Mouse (Mus musculus): ENCODE measurements at regions not wholly inside any gene's neighbourhood (a gene's known extent, or its start where the extent isn't known, plus 50 kb on each side); places are given as distances from the start of the nearest gene placed in this dataset.
A peak's percentile ranks its signal among the peaks of the same experiment; 100 is the strongest.

GRCm38 (mm10) chr3:70436671-70437070, 429.3 kb downstream of the Otol1 start:
- no peaks in the 10 kb centered on the region for H3K36me3 ChIP-seq (ENCODE audit: control insufficient read depth, insufficient read depth, low read length)
- no peak for DNase-seq
- H3K27me3 ChIP-seq (replicated peaks; ENCODE audit: control insufficient read depth, insufficient read depth, low read length), result no peaks in the 10 kb centered on the region
- 62% methylated on average over 4 of the region's 4 CpGs for WGBS
- H3K27ac ChIP-seq (ENCODE audit: insufficient read depth, low read depth, low read length), result no peak overlapping the region
- TF ChIP-seq CTCF (conservative IDR thresholded peaks at IDR 0.05; ENCODE audit: insufficient read depth, insufficient read length, low read depth, low read length) (no peak), POLR2A (IDR thresholded peaks at IDR 0.05; ENCODE audit: low read depth, low read length) (no peak)
- no peak overlapping the region for H3K4me3 ChIP-seq (ENCODE audit: insufficient read depth, low read depth, low read length)
- no peaks in the 10 kb centered on the region for H3K4me1 ChIP-seq (ENCODE audit: control insufficient read depth, insufficient read depth, low read length)

- no peak for DNase-seq
- H3K36me3 ChIP-seq (ENCODE audit: control insufficient read depth, insufficient read depth, low read length), result no peaks in the 10 kb centered on the region
- H3K4me3 ChIP-seq (ENCODE audit: insufficient read depth, low read depth, low read length), result no peak overlapping the region
- 37% methylated on average over 2 of the region's 2 CpGs for WGBS
- no peaks in the 10 kb centered on the region for H3K4me1 ChIP-seq (ENCODE audit: control insufficient read depth, insufficient read depth, low read length)
- H3K27me3 ChIP-seq (replicated peaks; ENCODE audit: control insufficient read depth, insufficient read depth, low read length), result no peaks in the 10 kb centered on the region
- no peak overlapping the region for H3K27ac ChIP-seq (ENCODE audit: insufficient read depth, low read depth, low read length)
- TF ChIP-seq CTCF (conservative IDR thresholded peaks at IDR 0.05; ENCODE audit: insufficient read depth, insufficient read length, low read depth, low read length) (no peak), POLR2A (IDR thresholded peaks at IDR 0.05; ENCODE audit: low read depth, low read length) (no peak)
These were observed 449.9 kb downstream of the Otol1 start for GRCm38 (mm10) chr3:70457181-70457847.

GRCm38 (mm10) chr3:70460811-70461210, 453.4 kb downstream of the Otol1 start:
- Histone ChIP-seq H3K27ac (ENCODE audit: insufficient read depth, low read depth, low read length) (no peak overlapping the region), H3K4me1 (ENCODE audit: control insufficient read depth, insufficient read depth, low read length) (no peaks in the 10 kb centered on the region), H3K27me3 (replicated peaks; ENCODE audit: control insufficient read depth, insufficient read depth, low read length) (no peaks in the 10 kb centered on the region), H3K4me3 (ENCODE audit: insufficient read depth, low read depth, low read length) (no peak overlapping the region), H3K36me3 (ENCODE audit: control insufficient read depth, insufficient read depth, low read length) (no peaks in the 10 kb centered on the region)
- 23% methylated on average over 2 of the region's 2 CpGs for WGBS
- TF ChIP-seq POLR2A (IDR thresholded peaks at IDR 0.05; ENCODE audit: low read depth, low read length) (no peak), CTCF (conservative IDR thresholded peaks at IDR 0.05; ENCODE audit: insufficient read depth, insufficient read length, low read depth, low read length) (no peak)
- no peak for DNase-seq

- Histone ChIP-seq H3K27ac (ENCODE audit: insufficient read depth, low read depth, low read length) (no peak overlapping the region), H3K27me3 (replicated peaks; ENCODE audit: control insufficient read depth, insufficient read depth, low read length) (no peaks in the 10 kb centered on the region), H3K4me1 (ENCODE audit: control insufficient read depth, insufficient read depth, low read length) (no peaks in the 10 kb centered on the region), H3K4me3 (ENCODE audit: insufficient read depth, low read depth, low read length) (no peak overlapping the region), H3K36me3 (ENCODE audit: control insufficient read depth, insufficient read depth, low read length) (no peaks in the 10 kb centered on the region)
- TF ChIP-seq CTCF (conservative IDR thresholded peaks at IDR 0.05; ENCODE audit: insufficient read depth, insufficient read length, low read depth, low read length) (no peak), POLR2A (IDR thresholded peaks at IDR 0.05; ENCODE audit: low read depth, low read length) (no peak)
- DNase-seq, result no peak
These were observed 455.8 kb downstream of the Otol1 start for GRCm38 (mm10) chr3:70463221-70463620.

GRCm38 (mm10) chr3:70482521-70482920, 475.1 kb downstream of the Otol1 start:
- Histone ChIP-seq H3K27me3 (replicated peaks; ENCODE audit: control insufficient read depth, insufficient read depth, low read length) (no peaks in the 10 kb centered on the region), H3K4me1 (ENCODE audit: control insufficient read depth, insufficient read depth, low read length) (no peaks in the 10 kb centered on the region), H3K4me3 (ENCODE audit: insufficient read depth, low read depth, low read length) (no peak overlapping the region), H3K36me3 (ENCODE audit: control insufficient read depth, insufficient read depth, low read length) (no peaks in the 10 kb centered on the region), H3K27ac (ENCODE audit: insufficient read depth, low read depth, low read length) (no peak overlapping the region)
- 29% methylated on average over 9 of the region's 9 CpGs for WGBS
- peak; percentile 8 for DNase-seq
- no peak for TF ChIP-seq POLR2A (IDR thresholded peaks at IDR 0.05; ENCODE audit: low read depth, low read length)
- TF ChIP-seq CTCF (conservative IDR thresholded peaks at IDR 0.05; ENCODE audit: insufficient read depth, insufficient read length, low read depth, low read length), result peak; percentile 61

GRCm38 (mm10) chr3:70483066-70483743, 475.8 kb downstream of the Otol1 start:
- Histone ChIP-seq H3K4me1 (ENCODE audit: control insufficient read depth, insufficient read depth, low read length) (no peaks in the 10 kb centered on the region), H3K27me3 (replicated peaks; ENCODE audit: control insufficient read depth, insufficient read depth, low read length) (no peaks in the 10 kb centered on the region), H3K27ac (ENCODE audit: insufficient read depth, low read depth, low read length) (no peak overlapping the region), H3K36me3 (ENCODE audit: control insufficient read depth, insufficient read depth, low read length) (no peaks in the 10 kb centered on the region), H3K4me3 (ENCODE audit: insufficient read depth, low read depth, low read length) (no peak overlapping the region)
- 47% methylated on average over 5 of the region's 5 CpGs for WGBS
- TF ChIP-seq CTCF (conservative IDR thresholded peaks at IDR 0.05; ENCODE audit: insufficient read depth, insufficient read length, low read depth, low read length) (no peak), POLR2A (IDR thresholded peaks at IDR 0.05; ENCODE audit: low read depth, low read length) (no peak)
- DNase-seq, result no peak

- Histone ChIP-seq H3K4me1 (ENCODE audit: control insufficient read depth, insufficient read depth, low read length) (no peaks in the 10 kb centered on the region), H3K4me3 (ENCODE audit: insufficient read depth, low read depth, low read length) (no peak overlapping the region), H3K36me3 (ENCODE audit: control insufficient read depth, insufficient read depth, low read length) (no peaks in the 10 kb centered on the region), H3K27me3 (replicated peaks; ENCODE audit: control insufficient read depth, insufficient read depth, low read length) (no peaks in the 10 kb centered on the region), H3K27ac (ENCODE audit: insufficient read depth, low read depth, low read length) (no peak overlapping the region)
- TF ChIP-seq POLR2A (IDR thresholded peaks at IDR 0.05; ENCODE audit: low read depth, low read length) (no peak), CTCF (conservative IDR thresholded peaks at IDR 0.05; ENCODE audit: insufficient read depth, insufficient read length, low read depth, low read length) (no peak)
- no peak for DNase-seq
These were observed 489.0 kb downstream of the Otol1 start for GRCm38 (mm10) chr3:70496431-70496830.
